Mouse (Mus musculus) stomach, postnatal 0 days (tissue): Measurements from ENCODE around the gene Itgax. TPM values are rescaled to one million over a fixed set of nuclear protein-coding genes. Genes with fewer than 3 reads are reported as not detected.
A peak's percentile ranks its signal among the peaks of the same experiment; 100 is the strongest.

Experiments used
- ATAC-seq: fragments of 200-750 bp; cut with Nextera tagmentation; 2 replicates; pipeline ENCODE4 v1.8.0; 2017; ENCODE audit not compliant: low FRiP score, low TSS enrichment
- DNase-seq: peaks from one replicate; pipeline ENCODE4 v3.0.0-alpha.2; 2016; ENCODE audit warnings: low spot score
- H3K27ac ChIP-seq: fragments of 300-500 bp; sonication (generic); replicated peaks from 2 replicates; pipeline ENCODE4 v1.5.1; 2014; ENCODE audit warnings: mild to moderate bottlenecking, control low read depth
- H3K27me3 ChIP-seq: fragments of 300-500 bp; sonication (generic); 2 replicates; pipeline ENCODE4 v1.6.1; 2014; ENCODE audit warnings: low read length; ENCODE audit not compliant: control insufficient read depth, insufficient read depth
- H3K36me3 ChIP-seq: fragments of 300-500 bp; sonication (generic); 2 replicates; pipeline ENCODE4 v1.6.1; 2014; ENCODE audit warnings: low read length, mixed read lengths; ENCODE audit not compliant: control insufficient read depth, insufficient read depth
- H3K4me1 ChIP-seq: fragments of 300-500 bp; sonication (generic); replicated peaks from 2 replicates; pipeline ENCODE4 v1.6.1; 2014; ENCODE audit warnings: antibody characterized with exemption; ENCODE audit not compliant: control insufficient read depth, insufficient read depth
- H3K4me2 ChIP-seq: fragments of 300-500 bp; sonication (generic); replicated peaks from 2 replicates; pipeline ENCODE4 v1.6.1; 2014; ENCODE audit warnings: low read depth, mild to moderate bottlenecking, control low read depth, moderate library complexity
- H3K4me3 ChIP-seq: fragments of 300-500 bp; sonication (generic); 2 replicates; pipeline ENCODE4 v1.5.1; 2014; ENCODE audit warnings: low read depth, low read length, control low read depth
- H3K9ac ChIP-seq: fragments of 300-500 bp; sonication (generic); 2 replicates; pipeline ENCODE4 v1.6.1; 2014; ENCODE audit warnings: mild to moderate bottlenecking, low read length, control low read depth, mixed read lengths
- H3K9me3 ChIP-seq: fragments of 300-500 bp; sonication (generic); 2 replicates; pipeline ENCODE4 v1.6.1; 2016; ENCODE audit warnings: low read length; ENCODE audit not compliant: control insufficient read depth
- CTCF ChIP-seq: IDR thresholded peaks from 2 replicates; pipeline ENCODE4 v1.5.1; 2016; ENCODE audit warnings: antibody characterized with exemption, low read depth, mild to moderate bottlenecking, moderate library complexity
- EP300 ChIP-seq: optimal IDR thresholded peaks from 2 replicates; pipeline ENCODE3; 2016; ENCODE audit warnings: antibody characterized with exemption
- WGBS: fragments of 180-500 bp; shearing (Covaris S2); extraction: QIAGEN DNeasy Blood & Tissue Kit; methylation state at CpG from one replicate; pipeline ENCODE4 v1.1.7; 2014; 5-methylcytosine and 5-hydroxymethylcytosine counted together
- polyA plus RNA-seq: library from polyadenylated mRNA; unstranded; fragments of >200 nt; fragmentation: Nextera tagmentation; extraction: Ambion mirVana; gene quantifications from 2 replicates; pipeline ENCODE4 v1.2.1, GENCODE M21; 2015

The Itgax gene
- polyA plus RNA-seq, 1 experiment from 2014 or later: 0.19 TPM

- Histone ChIP-seq H3K4me2 (no peak overlapping the region), H3K4me3 (no peak overlapping the region), H3K27ac (no peak overlapping the region), H3K9me3 (no peaks in the 10 kb centered on the region), H3K9ac (no peak overlapping the region), H3K4me1 (no peaks in the 10 kb centered on the region), H3K36me3 (no peaks in the 10 kb centered on the region), H3K27me3 (no peaks in the 10 kb centered on the region)
- 86% methylated on average over 7 of the region's 7 CpGs for WGBS
- TF ChIP-seq EP300: no peak
- TF ChIP-seq CTCF: no peak
- no peak for ATAC-seq
- DNase-seq: no peak
Observed at GRCm38 (mm10) chr7:128107462-128107861, 21.9 kb upstream of the Itgax start.

GRCm38 (mm10) chr7:128110314-128110713 is 19.0 kb upstream of the Itgax start:
- no peaks in the 10 kb centered on the region for H3K27me3 ChIP-seq
- H3K36me3 ChIP-seq: no peaks in the 10 kb centered on the region
- no peak overlapping the region for H3K4me3 ChIP-seq
- no peak for TF ChIP-seq CTCF
- TF ChIP-seq EP300: no peak
- no peak for DNase-seq
- H3K9me3 ChIP-seq: no peaks in the 10 kb centered on the region
- H3K4me1 ChIP-seq: no peaks in the 10 kb centered on the region
- no peak for ATAC-seq
- H3K27ac ChIP-seq: no peak overlapping the region
- no peak overlapping the region for H3K9ac ChIP-seq
- WGBS: 49% methylated on average over 2 of the region's 2 CpGs
- no peak overlapping the region for H3K4me2 ChIP-seq

DNA sequence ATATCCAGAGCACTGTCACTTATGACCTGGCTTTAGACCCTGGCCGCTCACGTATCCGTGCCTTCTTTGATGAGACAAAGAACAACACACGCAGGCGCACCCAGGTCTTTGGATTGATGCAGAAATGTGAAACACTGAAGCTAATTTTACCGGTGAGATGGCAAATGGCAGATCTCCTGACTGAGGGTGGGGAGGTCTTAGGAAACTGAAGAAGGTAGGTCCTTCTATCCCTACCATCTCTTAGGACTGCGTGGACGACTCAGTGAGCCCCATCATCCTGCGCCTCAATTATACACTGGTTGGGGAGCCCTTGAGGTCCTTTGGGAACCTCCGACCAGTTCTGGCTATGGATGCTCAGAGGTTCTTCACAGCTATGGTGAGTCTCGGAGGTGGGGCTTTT is 17.2 kb upstream of the Itgax start:
- TF ChIP-seq EP300 (no peak), CTCF (no peak)
- DNase-seq (peak; percentile 9), ATAC-seq (no peak)
- Histone ChIP-seq H3K4me1 (no peaks in the 10 kb centered on the region), H3K4me3 (no peak overlapping the region), H3K27me3 (no peaks in the 10 kb centered on the region), H3K4me2 (no peak overlapping the region), H3K27ac (no peak overlapping the region), H3K9ac (no peak overlapping the region), H3K36me3 (no peaks in the 10 kb centered on the region), H3K9me3 (no peaks in the 10 kb centered on the region)
- WGBS: 90% methylated on average over 11 of the region's 11 CpGs

- Histone ChIP-seq H3K36me3 (no peaks in the 10 kb centered on the region), H3K9me3 (no peaks in the 10 kb centered on the region), H3K4me3 (no peak overlapping the region), H3K27me3 (no peaks in the 10 kb centered on the region), H3K9ac (no peak overlapping the region), H3K27ac (no peak overlapping the region), H3K4me1 (no peaks in the 10 kb centered on the region), H3K4me2 (no peak overlapping the region)
- no peak for DNase-seq
- no peak for TF ChIP-seq CTCF
- TF ChIP-seq EP300: no peak
- ATAC-seq: no peak
- WGBS: 90% methylated on average over 11 of the region's 11 CpGs
Observed at GRCm38 (mm10) chr7:128114371-128115105, 14.8 kb upstream of the Itgax start.

DNA sequence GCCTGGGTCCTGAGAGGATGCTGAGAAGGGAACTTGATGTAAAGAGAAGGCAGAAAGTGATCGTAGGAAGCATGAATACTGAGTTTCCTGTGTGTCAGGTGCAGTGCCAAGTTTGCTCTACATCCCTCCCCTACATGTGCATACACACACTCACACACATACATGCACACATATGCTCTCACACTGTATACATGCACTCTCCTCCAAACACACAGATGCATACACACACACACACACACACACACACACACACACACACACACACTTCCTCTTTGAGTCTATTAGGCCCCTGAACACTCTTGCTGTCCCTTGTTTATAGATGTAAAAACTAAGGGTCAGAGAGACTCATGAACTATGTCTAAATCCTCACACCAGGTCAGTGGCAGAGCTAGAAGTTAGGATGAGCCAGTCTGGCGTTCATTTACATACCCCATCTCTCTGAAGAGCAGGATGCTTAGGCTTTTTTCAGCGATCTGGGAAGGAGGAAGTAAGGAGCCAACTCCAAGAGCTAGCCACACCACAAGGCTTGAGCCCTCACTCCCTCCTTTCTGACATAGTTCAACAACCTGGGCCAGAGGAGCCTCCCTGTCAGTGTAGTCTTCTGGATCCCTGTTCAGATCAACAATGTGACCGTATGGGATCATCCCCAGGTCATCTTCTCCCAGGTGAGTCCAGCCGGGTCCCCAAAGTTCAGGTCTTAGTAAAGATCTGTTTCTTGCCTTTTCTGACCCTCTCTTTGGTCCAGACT is 14.0 kb upstream of the Itgax start:
- no peaks in the 10 kb centered on the region for H3K27me3 ChIP-seq
- H3K4me1 ChIP-seq: no peaks in the 10 kb centered on the region
- H3K27ac ChIP-seq: no peak overlapping the region
- H3K36me3 ChIP-seq: no peaks in the 10 kb centered on the region
- no peak overlapping the region for H3K9ac ChIP-seq
- H3K9me3 ChIP-seq: no peaks in the 10 kb centered on the region
- no peak for TF ChIP-seq CTCF
- no peak for TF ChIP-seq EP300
- H3K4me3 ChIP-seq: no peak overlapping the region
- H3K4me2 ChIP-seq: no peak overlapping the region
- ATAC-seq (no peak), DNase-seq (no peak)
- 79% methylated on average over 5 of the region's 5 CpGs for WGBS

GRCm38 (mm10) chr7:128116396-128116795 is 13.0 kb upstream of the Itgax start:
- Histone ChIP-seq H3K9ac (no peak overlapping the region), H3K4me3 (no peak overlapping the region), H3K4me2 (no peak overlapping the region), H3K4me1 (no peaks in the 10 kb centered on the region), H3K27ac (no peak overlapping the region), H3K9me3 (no peaks in the 10 kb centered on the region), H3K27me3 (no peaks in the 10 kb centered on the region), H3K36me3 (no peaks in the 10 kb centered on the region)
- WGBS: 95% methylated on average over 5 of the region's 5 CpGs
- TF ChIP-seq EP300 (no peak), CTCF (no peak)
- DNase-seq: peak; percentile 5
- no peak for ATAC-seq
